Mouse (Mus musculus) liver, embryonic 11.5 days (tissue): ENCODE data around the gene Zfp618. TPM values are rescaled to one million over a fixed set of nuclear protein-coding genes. Genes with fewer than 3 reads are reported as not detected.

Source experiments
- ATAC-seq: fragments of 200-750 bp; cut with Nextera tagmentation; replicated peaks from 2 replicates; pipeline ENCODE4 v1.8.0; 2017; ENCODE audit warnings: moderate number of reproducible peaks, mild to moderate bottlenecking, moderate TSS enrichment, moderate library complexity; ENCODE audit not compliant: low FRiP score
- DNase-seq: peaks from one replicate; pipeline ENCODE4 v3.0.0-alpha.2; 2017; ENCODE audit warnings: low spot score
- H3K27ac ChIP-seq: fragments of 300-500 bp; sonication (generic); 2 replicates; pipeline ENCODE4 v1.5.1; 2014; ENCODE audit warnings: mild to moderate bottlenecking, low read depth, low read length, control low read depth
- H3K27me3 ChIP-seq: fragments of 300-500 bp; sonication (generic); replicated peaks from 2 replicates; pipeline ENCODE4 v1.6.1; 2014; ENCODE audit warnings: low read length, mixed read lengths; ENCODE audit not compliant: control insufficient read depth, insufficient read depth
- H3K36me3 ChIP-seq: fragments of 300-500 bp; sonication (generic); 2 replicates; pipeline ENCODE4 v1.6.1; 2014; ENCODE audit warnings: mild to moderate bottlenecking, low read length, moderate library complexity, mixed read lengths; ENCODE audit not compliant: control insufficient read depth, insufficient read depth
- H3K4me1 ChIP-seq: fragments of 300-500 bp; sonication (generic); replicated peaks from 2 replicates; pipeline ENCODE4 v1.6.1; 2014; ENCODE audit warnings: low read length, mixed read lengths; ENCODE audit not compliant: control insufficient read depth, insufficient read depth
- H3K4me2 ChIP-seq: fragments of 300-500 bp; sonication (generic); 2 replicates; pipeline ENCODE4 v1.6.1; 2014; ENCODE audit warnings: mild to moderate bottlenecking, control low read depth, moderate library complexity
- H3K4me3 ChIP-seq: fragments of 300-500 bp; sonication (generic); 2 replicates; pipeline ENCODE4 v1.5.1; 2014; ENCODE audit warnings: low read depth, low read length, control low read depth
- H3K9ac ChIP-seq: fragments of 300-500 bp; sonication (generic); 2 replicates; pipeline ENCODE4 v1.6.1; 2014; ENCODE audit warnings: low read depth, low read length, control low read depth
- H3K9me3 ChIP-seq: fragments of 300-500 bp; sonication (generic); 2 replicates; pipeline ENCODE4 v1.6.1; 2016; ENCODE audit warnings: low read length, inconsistent platforms, mixed read lengths; ENCODE audit not compliant: control insufficient read depth
- WGBS: fragments of 180-500 bp; shearing (Covaris S2); extraction: QIAGEN DNeasy Blood & Tissue Kit; methylation state at CpG from one replicate; pipeline ENCODE4 v1.1.7; 2014; 5-methylcytosine and 5-hydroxymethylcytosine counted together
- polyA plus RNA-seq: library from polyadenylated mRNA; unstranded; fragments of >200 nt; fragmentation: Nextera tagmentation; extraction: Ambion mirVana; gene quantifications from 2 replicates; pipeline ENCODE4 v1.2.1, GENCODE M21; 2014

Gene Zfp618
- polyA plus RNA-seq, 1 experiment from 2014 or later = 12.9 TPM

GRCm38 (mm10) chr4:63073139-63073538 lies 107.8 kb downstream of the Zfp618 start:
- Histone ChIP-seq H3K36me3 (no peaks in the 10 kb centered on the region), H3K9ac (no peak overlapping the region), H3K27ac (no peak overlapping the region), H3K27me3 (no peaks in the 10 kb centered on the region), H3K4me3 (no peak overlapping the region), H3K9me3 (no peaks in the 10 kb centered on the region), H3K4me2 (no peak overlapping the region), H3K4me1 (peaks cover 8% of the 10 kb centered on the region)
- ATAC-seq (no peak), DNase-seq (no peak)
- WGBS = 65% methylated on average over 2 of the region's 2 CpGs

- 84% methylated on average over 7 of the region's 7 CpGs for WGBS
- Histone ChIP-seq H3K36me3 (0 out of 2 replicates have a peak, but pooled peaks cover 2% of the 10 kb centered on the region), H3K4me2 (no peak overlapping the region), H3K9me3 (no peaks in the 10 kb centered on the region), H3K4me1 (no peaks in the 10 kb centered on the region), H3K27ac (no peak overlapping the region), H3K4me3 (no peak overlapping the region), H3K27me3 (no peaks in the 10 kb centered on the region), H3K9ac (no peak overlapping the region)
- no peak for DNase-seq
- no peak for ATAC-seq
Measured at GRCm38 (mm10) chr4:63079159-63079558, 113.8 kb downstream of the Zfp618 start.

- Histone ChIP-seq H3K27me3 (no peaks in the 10 kb centered on the region), H3K36me3 (0 out of 2 replicates have a peak, but pooled peaks cover 2% of the 10 kb centered on the region), H3K27ac (no peak overlapping the region), H3K9ac (no peak overlapping the region), H3K4me1 (no peaks in the 10 kb centered on the region), H3K4me2 (no peak overlapping the region), H3K4me3 (no peak overlapping the region), H3K9me3 (no peaks in the 10 kb centered on the region)
- DNase-seq (no peak), ATAC-seq (no peak)
- WGBS = 76% methylated on average over 8 of the region's 8 CpGs
Measured at GRCm38 (mm10) chr4:63084473-63084889, 119.1 kb downstream of the Zfp618 start.

- no peak for ATAC-seq
- no peaks in the 10 kb centered on the region for H3K9me3 ChIP-seq
- DNase-seq = no peak
- H3K27ac ChIP-seq = no peak overlapping the region
- no peaks in the 10 kb centered on the region for H3K4me1 ChIP-seq
- H3K27me3 ChIP-seq = no peaks in the 10 kb centered on the region
- no peaks in the 10 kb centered on the region for H3K36me3 ChIP-seq
- no peak overlapping the region for H3K4me2 ChIP-seq
- WGBS = 50% methylated on average over 1 of the region's 1 CpGs
- no peak overlapping the region for H3K9ac ChIP-seq
- no peak overlapping the region for H3K4me3 ChIP-seq
Measured at GRCm38 (mm10) chr4:63089484-63089883, 124.1 kb downstream of the Zfp618 start.

GRCm38 (mm10) chr4:63091151-63091550 lies 125.8 kb downstream of the Zfp618 start:
- no peak overlapping the region for H3K27ac ChIP-seq
- no peak overlapping the region for H3K9ac ChIP-seq
- H3K27me3 ChIP-seq = no peaks in the 10 kb centered on the region
- no peaks in the 10 kb centered on the region for H3K4me1 ChIP-seq
- H3K36me3 ChIP-seq = no peaks in the 10 kb centered on the region
- no peaks in the 10 kb centered on the region for H3K9me3 ChIP-seq
- 50% methylated on average over 5 of the region's 5 CpGs for WGBS
- H3K4me3 ChIP-seq = no peak overlapping the region
- no peak overlapping the region for H3K4me2 ChIP-seq
- ATAC-seq (no peak), DNase-seq (no peak)

- Histone ChIP-seq H3K4me3 (no peak overlapping the region), H3K4me1 (no peaks in the 10 kb centered on the region), H3K9me3 (no peaks in the 10 kb centered on the region), H3K4me2 (no peak overlapping the region), H3K9ac (no peak overlapping the region), H3K36me3 (no peaks in the 10 kb centered on the region; the same call in 1 of the 2 replicates), H3K27ac (no peak overlapping the region), H3K27me3 (no peaks in the 10 kb centered on the region; the same call in 1 of the 2 replicates)
- ATAC-seq = no peak
- 80% methylated on average over 1 of the region's 1 CpGs for WGBS
- DNase-seq = no peak
Measured at GRCm38 (mm10) chr4:63097603-63098002, 132.2 kb downstream of the Zfp618 start.

GRCm38 (mm10) chr4:63100478-63100877 lies 135.1 kb downstream of the Zfp618 start:
- WGBS = 84% methylated on average over 11 of the region's 11 CpGs
- DNase-seq = no peak
- H3K4me2 ChIP-seq = no peak overlapping the region
- H3K36me3 ChIP-seq = no peaks in the 10 kb centered on the region; the same call in 1 of the 2 replicates
- no peak overlapping the region for H3K4me3 ChIP-seq
- H3K9me3 ChIP-seq = no peaks in the 10 kb centered on the region
- H3K4me1 ChIP-seq = no peaks in the 10 kb centered on the region
- H3K27me3 ChIP-seq = no peaks in the 10 kb centered on the region; the same call in 1 of the 2 replicates
- H3K9ac ChIP-seq = no peak overlapping the region
- no peak overlapping the region for H3K27ac ChIP-seq
- no peak for ATAC-seq

GRCm38 (mm10) chr4:63102025-63102424 lies 136.7 kb downstream of the Zfp618 start:
- no peak for DNase-seq
- Histone ChIP-seq H3K9ac (no peak overlapping the region), H3K9me3 (no peaks in the 10 kb centered on the region), H3K4me2 (no peak overlapping the region), H3K36me3 (no peaks in the 10 kb centered on the region; the same call in 1 of the 2 replicates), H3K27ac (no peak overlapping the region), H3K4me1 (no peaks in the 10 kb centered on the region), H3K4me3 (no peak overlapping the region), H3K27me3 (no peaks in the 10 kb centered on the region; the same call in 1 of the 2 replicates)
- no peak for ATAC-seq
- WGBS = 73% methylated on average over 4 of the region's 4 CpGs

GRCm38 (mm10) chr4:63105651-63106050 lies 140.3 kb downstream of the Zfp618 start:
- H3K9ac ChIP-seq = no peak overlapping the region
- H3K27ac ChIP-seq = no peak overlapping the region
- H3K36me3 ChIP-seq = no peaks in the 10 kb centered on the region
- DNase-seq = no peak
- H3K4me1 ChIP-seq = no peaks in the 10 kb centered on the region
- WGBS = 94% methylated on average over 8 of the region's 8 CpGs
- H3K9me3 ChIP-seq = no peaks in the 10 kb centered on the region
- no peaks in the 10 kb centered on the region; the same call in 1 of the 2 replicates for H3K27me3 ChIP-seq
- H3K4me3 ChIP-seq = no peak overlapping the region
- no peak overlapping the region for H3K4me2 ChIP-seq
- no peak for ATAC-seq
